Mouse (Mus musculus): ENCODE data around the gene Vdr.

Vdr gene

DNA sequence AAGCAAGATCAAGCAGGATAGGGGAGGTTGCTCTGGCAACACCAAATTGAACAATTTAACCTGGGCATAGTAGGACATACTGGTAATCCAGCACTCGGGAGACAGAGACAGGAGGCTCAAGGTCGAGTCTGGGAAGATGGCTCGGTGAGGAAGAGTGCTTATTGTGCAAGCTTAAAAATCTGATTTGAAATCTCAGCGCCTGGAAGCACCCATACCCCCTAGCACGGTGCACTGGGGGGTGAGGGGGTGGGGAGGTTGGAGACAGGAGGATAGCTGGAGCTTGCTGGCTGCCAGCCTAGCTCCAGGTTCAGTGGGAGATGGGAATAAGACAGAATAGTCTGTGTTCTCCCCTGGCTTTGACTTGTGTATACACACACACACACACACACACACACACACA, 9.9 kb upstream of the Vdr start:
- no peak for DNase-seq (ENCODE audit: low spot score in 2 of 2)

- DNase-seq (ENCODE audit: low spot score in 2 of 2): no peak
Observed at GRCm38 (mm10) chr15:97919217-97919616, 8.8 kb upstream of the Vdr start.

DNA sequence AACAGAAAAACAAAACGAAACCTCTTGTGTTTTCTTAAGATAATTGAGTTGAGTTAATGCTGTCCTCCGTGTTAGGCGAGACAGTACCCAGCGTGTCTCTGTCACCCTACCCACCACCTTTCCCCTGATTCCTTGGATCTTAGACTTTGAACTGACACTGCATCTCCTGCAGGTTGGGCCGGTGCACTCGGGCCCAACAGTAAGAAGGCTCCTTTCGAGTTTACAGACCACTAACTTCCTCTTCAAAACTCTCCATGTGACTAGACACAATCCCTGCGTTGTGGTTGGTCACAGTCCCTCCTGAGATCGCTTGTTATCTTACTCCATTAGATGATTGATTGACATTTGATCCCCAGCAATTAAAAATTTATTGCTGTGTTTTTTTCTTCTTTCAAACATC, 7.6 kb upstream of the Vdr start:
- DNase-seq (ENCODE audit: low spot score in 2 of 2): no peak

DNA sequence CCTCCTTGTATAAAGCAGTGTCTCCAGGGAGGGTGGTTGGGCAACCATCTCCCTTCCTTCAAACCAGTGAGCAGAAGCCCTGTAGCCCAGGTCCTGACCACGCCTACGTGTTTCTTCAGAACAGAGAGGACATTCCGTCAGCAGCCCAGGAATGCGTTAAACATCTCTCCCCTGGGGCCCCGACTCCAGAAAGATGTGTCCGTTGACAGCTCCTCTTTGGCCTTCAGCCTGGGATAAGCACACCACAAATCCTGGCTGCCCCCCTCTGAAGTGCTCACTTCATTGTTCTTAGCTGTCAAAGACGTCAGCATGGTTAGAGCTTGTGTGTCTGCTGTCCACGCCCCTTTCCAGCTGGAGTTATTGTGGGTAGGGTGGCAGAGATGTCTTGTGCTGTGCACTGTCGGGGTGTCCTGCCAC, 3.9 kb upstream of the Vdr start:
- no peak for DNase-seq (ENCODE audit: low spot score in 2 of 2)

GRCm38 (mm10) chr15:97907801-97908751, 2.4 kb downstream of the Vdr start:
- peak; percentile 20 to 33 for DNase-seq (ENCODE audit: low spot score in 2 of 2)

GRCm38 (mm10) chr15:97907202-97907601, 3.2 kb downstream of the Vdr start:
- DNase-seq (ENCODE audit: low spot score in 2 of 2): no peak

GRCm38 (mm10) chr15:97905281-97905680, 5.1 kb downstream of the Vdr start:
- no peak for DNase-seq (ENCODE audit: low spot score in 2 of 2)

- no peak for DNase-seq (ENCODE audit: low spot score in 2 of 2)
Observed at GRCm38 (mm10) chr15:97904339-97904991, 6.0 kb downstream of the Vdr start.

GRCm38 (mm10) chr15:97903261-97904009, 7.0 kb downstream of the Vdr start:
- DNase-seq (ENCODE audit: low spot score in 2 of 2): no peak

- no peak for DNase-seq (ENCODE audit: low spot score in 2 of 2)
Observed at GRCm38 (mm10) chr15:97900991-97901390, 9.4 kb downstream of the Vdr start.

GRCm38 (mm10) chr15:97900336-97900912, 10.0 kb downstream of the Vdr start:
- no peak for DNase-seq (ENCODE audit: low spot score in 2 of 2)

- DNase-seq (ENCODE audit: low spot score in 2 of 2): no peak
Observed at GRCm38 (mm10) chr15:97899714-97900113, 10.7 kb downstream of the Vdr start.

- no peak for DNase-seq (ENCODE audit: low spot score in 2 of 2)
Observed at GRCm38 (mm10) chr15:97898791-97899190, 11.6 kb downstream of the Vdr start.

- DNase-seq (ENCODE audit: low spot score in 2 of 2): no peak
Observed at GRCm38 (mm10) chr15:97896861-97897654, 13.4 kb downstream of the Vdr start.

GRCm38 (mm10) chr15:97896347-97896746, 14.1 kb downstream of the Vdr start:
- DNase-seq (ENCODE audit: low spot score in 2 of 2): no peak

GRCm38 (mm10) chr15:97895847-97896246, 14.6 kb downstream of the Vdr start:
- no peak for DNase-seq (ENCODE audit: low spot score in 2 of 2)

GRCm38 (mm10) chr15:97892506-97892905, 17.9 kb downstream of the Vdr start:
- DNase-seq (ENCODE audit: low spot score in 2 of 2): no peak

DNA sequence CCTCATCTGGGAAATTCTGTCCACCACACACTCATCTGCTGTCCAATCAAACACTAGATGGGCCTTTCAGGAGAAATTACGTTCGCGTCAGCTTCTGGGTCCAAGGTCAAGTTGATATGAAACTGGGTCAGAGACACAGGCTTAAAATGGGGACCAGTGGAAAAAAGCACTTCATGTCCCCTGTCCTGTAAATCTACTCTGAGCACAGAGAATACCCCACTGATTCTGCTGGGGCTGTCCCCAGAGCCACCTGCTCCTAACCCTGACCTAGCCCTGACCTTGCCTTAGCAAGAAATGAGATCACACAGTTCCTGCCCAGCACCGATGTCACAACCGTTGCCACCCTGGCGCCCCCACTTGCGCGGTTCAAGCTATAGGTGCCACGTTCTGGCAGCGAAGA, 20.0 kb downstream of the Vdr start:
- no peak for DNase-seq (ENCODE audit: low spot score in 2 of 2)

DNA sequence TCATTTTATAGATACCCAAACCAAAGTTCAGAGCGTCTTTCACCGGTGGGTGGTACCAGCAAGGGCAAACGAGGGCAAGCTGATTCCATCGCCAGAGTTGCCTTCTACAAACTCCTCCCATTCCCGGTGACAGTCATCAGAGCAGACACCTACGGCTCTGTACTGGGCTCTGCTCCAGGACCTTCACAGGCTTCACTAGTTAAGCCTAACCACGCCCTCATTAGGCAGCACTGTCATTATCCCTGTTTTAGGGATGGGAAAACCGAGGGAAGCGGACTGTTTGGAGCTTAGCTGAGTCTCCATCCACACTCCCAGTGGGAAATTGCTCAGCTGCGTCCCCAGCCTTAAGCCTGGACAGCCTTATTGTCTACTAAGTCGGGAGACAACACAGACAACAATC, 20.4 kb downstream of the Vdr start:
- DNase-seq (ENCODE audit: low spot score in 2 of 2): no peak

- no peak for DNase-seq (ENCODE audit: low spot score in 2 of 2)
Observed at GRCm38 (mm10) chr15:97887541-97888016, 22.9 kb downstream of the Vdr start.

DNA sequence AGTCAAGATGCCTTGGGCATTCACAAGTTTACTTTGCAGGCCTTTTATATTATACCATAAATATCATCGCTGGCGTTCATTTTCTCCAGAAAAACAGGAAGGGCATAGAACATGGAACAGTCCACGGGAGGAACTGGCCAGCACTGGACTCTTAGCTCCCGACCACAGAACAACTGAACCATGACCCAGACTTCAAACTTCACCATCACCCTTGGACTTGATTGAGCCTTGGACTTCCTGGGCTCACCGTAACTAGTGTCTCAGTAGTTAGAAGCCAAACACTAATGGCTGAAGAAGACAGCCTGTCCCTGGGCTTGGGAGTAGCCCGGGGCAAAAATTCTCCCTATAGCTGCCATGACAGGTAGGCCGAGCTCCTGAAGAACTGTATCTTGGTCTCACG, 29.0 kb downstream of the Vdr start:
- DNase-seq (ENCODE audit: low spot score in 2 of 2): no peak
